Mouse (Mus musculus) kidney, adult 2 months (tissue): ENCODE measurements around the gene Mxd3.

Source experiments
- CTCF ChIP-seq: fragments of 200-500 bp; conservative IDR thresholded peaks from 2 replicates; pipeline ENCODE4 v1.5.1; 2011; ENCODE audit warnings: low read depth, mild to moderate bottlenecking, control low read depth, low read length, moderate library complexity, mixed read lengths; ENCODE audit not compliant: insufficient read depth, insufficient read length
- POLR2A ChIP-seq: fragments of 200-500 bp; IDR thresholded peaks from one replicate; pipeline ENCODE4 v1.6.1; 2011; ENCODE audit warnings: low read depth, low read length, control low read depth

GRCm38 (mm10) chr13:55312028-55312630, 17.5 kb downstream of the Mxd3 start:
- TF ChIP-seq CTCF (no peak), POLR2A (no peak)
